Mouse (Mus musculus) myocyte (in vitro differentiated cells): ENCODE measurements around the gene AI593442. TPM values are rescaled to one million over a fixed set of nuclear protein-coding genes. Genes with fewer than 3 reads are reported as not detected.

Experiments used
- H3K27me3 ChIP-seq: one replicate; pipeline ENCODE4 v1.6.1; 2011; ENCODE audit not compliant: control insufficient read depth, insufficient read depth, insufficient read length
- H3K36me3 ChIP-seq: one replicate; pipeline ENCODE4 v1.6.1; 2011; ENCODE audit not compliant: control insufficient read depth, insufficient read depth
- H3K4me2 ChIP-seq: one replicate; pipeline ENCODE4 v1.6.1; 2011; ENCODE audit warnings: low read depth, control low read depth
- H3K4me3 ChIP-seq: one replicate; pipeline ENCODE4 v1.5.1; 2011; ENCODE audit warnings: mild to moderate bottlenecking, control low read depth, moderate library complexity
- H3K79me2 ChIP-seq: one replicate; pipeline ENCODE4 v1.6.1; 2011; ENCODE audit not compliant: control insufficient read depth, insufficient read depth
- H3ac ChIP-seq: one replicate; pipeline ENCODE4 v1.6.1; 2011; ENCODE audit not compliant: control insufficient read depth, insufficient read length
- MYOD1 ChIP-seq, 3 experiments: IDR thresholded peaks; one replicate each; pipeline ENCODE4 v1.6.1; 2011; ENCODE audit warnings: control low read depth in 2 of 3, low read depth in 2 of 3, mild to moderate bottlenecking in 2 of 3, moderate library complexity in 1 of 3; ENCODE audit not compliant: insufficient read length in 2 of 3, control insufficient read depth in 1 of 3
- POLR2A ChIP-seq: IDR thresholded peaks from one replicate; pipeline ENCODE4 v1.6.1; 2011; ENCODE audit warnings: low read depth, mild to moderate bottlenecking, control low read depth, moderate library complexity; ENCODE audit not compliant: insufficient read length
- polyA plus RNA-seq: library from polyadenylated mRNA; unstranded; fragments of >200 nt; fragmentation: generic; extraction: Trizol; gene quantifications from one replicate; pipeline ENCODE4 v1.2.1, GENCODE M21; 2012; ENCODE audit warnings: missing spikeins

Gene AI593442
- polyA plus RNA-seq, 1 experiment = not detected

- Histone ChIP-seq H3K79me2 (no peaks in the 10 kb centered on the region), H3K4me2 (no peak overlapping the region), H3ac (no peak overlapping the region), H3K36me3 (no peaks in the 10 kb centered on the region), H3K27me3 (no peaks in the 10 kb centered on the region), H3K4me3 (no peak overlapping the region)
- TF ChIP-seq MYOD1 (IDR thresholded peaks at IDR 0.05; ENCODE audit: control insufficient read depth in 1 of 3, insufficient read length in 2 of 3, low read depth in 2 of 3) (peak in 1 of 3 experiments; percentile 13), POLR2A (no peak)
These were observed 55.7 kb downstream of the AI593442 start for GRCm38 (mm10) chr9:52623926-52624325.
